Mouse (Mus musculus): Measurements from ENCODE around the gene Vdac1. TPM values are rescaled to one million over a fixed set of nuclear protein-coding genes. Genes with fewer than 3 reads are reported as not detected.
"Not testable (repeated sequence)": the region's sequence is repeated elsewhere in the genome, so short reads cannot be mapped to it uniquely, and the experiment has no call there.

Gene Vdac1
- polyA plus RNA-seq, 1 experiment from 2014 or later: 219 TPM

DNA sequence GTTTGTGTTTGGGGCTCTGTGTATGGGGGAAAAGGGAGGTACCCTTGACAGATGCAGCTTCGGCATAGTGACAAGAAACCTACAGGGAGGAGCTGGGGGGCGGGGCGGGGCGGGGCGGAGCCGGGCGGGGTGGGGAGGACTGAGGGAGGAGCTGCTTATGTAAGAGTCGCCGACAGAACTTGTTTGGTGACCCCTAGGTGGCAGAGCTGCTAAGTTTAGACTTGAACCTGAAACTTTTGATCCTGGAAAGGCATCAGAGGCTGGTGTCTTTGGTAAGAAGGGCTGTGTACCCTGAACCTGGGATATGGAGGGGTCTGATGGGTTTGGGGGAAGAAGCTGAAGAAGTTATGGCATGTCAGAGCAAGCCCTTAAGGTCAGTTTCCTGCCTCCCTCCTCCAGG lies 9.7 kb upstream of the Vdac1 start:
- ATAC-seq (ENCODE audit: insufficient read depth): no peak
- TF ChIP-seq CTCF (IDR thresholded peaks at IDR 0.05; ENCODE audit: low read depth): no peak; the same call in 1 of the 2 replicates
- no peaks in the 10 kb centered on the region for H3K4me1 ChIP-seq (ENCODE audit: insufficient read depth)

DNA sequence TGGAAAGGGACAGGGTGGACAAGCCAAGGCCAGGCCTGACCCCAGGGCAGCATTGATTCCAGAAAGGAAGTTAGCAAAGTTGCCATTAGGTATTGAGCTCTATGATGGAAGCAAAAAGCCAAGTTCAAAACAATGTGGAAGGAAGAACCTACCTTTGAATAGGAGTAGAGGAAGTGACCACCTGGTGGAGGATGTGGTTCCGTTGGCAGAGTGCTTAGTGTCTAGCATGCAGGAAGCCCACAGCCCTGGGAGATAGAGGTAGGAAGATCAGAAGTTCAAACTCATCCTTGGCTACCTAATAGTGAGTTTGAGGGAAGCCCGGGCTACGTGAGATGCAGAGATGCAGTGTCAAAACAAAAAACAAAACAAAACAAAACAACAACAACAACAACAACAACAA lies 8.4 kb upstream of the Vdac1 start:
- Histone ChIP-seq H3K4me1 (ENCODE audit: insufficient read depth) (no peaks in the 10 kb centered on the region), H3K9me3 (ENCODE audit: low read depth, low read length) (no peaks in the 10 kb centered on the region), H3K36me3 (ENCODE audit: insufficient read depth) (no peaks in the 10 kb centered on the region), H3K27ac (ENCODE audit: low read depth) (no peak overlapping the region), H3K4me3 (ENCODE audit: low read depth, low read length) (no peak overlapping the region), H3K9ac (no peak overlapping the region), H3K4me2 (no peak overlapping the region), H3K27me3 (ENCODE audit: insufficient read depth, low read length) (no peaks in the 10 kb centered on the region)
- 88% methylated on average over 3 of the region's 3 CpGs for WGBS
- no peak for TF ChIP-seq CTCF (IDR thresholded peaks at IDR 0.05; ENCODE audit: low read depth)
- ATAC-seq (ENCODE audit: insufficient read depth): no peak
- DNase-seq: no peak

More for the DNA sequence above, 9.7 kb upstream of the Vdac1 start:
- Histone ChIP-seq H3K27ac (ENCODE audit: low read depth) (no peak overlapping the region), H3K36me3 (ENCODE audit: insufficient read depth) (no peaks in the 10 kb centered on the region), H3K27me3 (ENCODE audit: insufficient read depth, low read length) (no peaks in the 10 kb centered on the region), H3K4me3 (ENCODE audit: low read depth, low read length) (no peak overlapping the region), H3K9me3 (ENCODE audit: low read depth, low read length) (no peaks in the 10 kb centered on the region), H3K4me2 (no peak overlapping the region), H3K9ac (no peak overlapping the region)
- DNase-seq: peak; percentile 71
- WGBS: under 1% methylated on average over 9 of the region's 9 CpGs

DNA sequence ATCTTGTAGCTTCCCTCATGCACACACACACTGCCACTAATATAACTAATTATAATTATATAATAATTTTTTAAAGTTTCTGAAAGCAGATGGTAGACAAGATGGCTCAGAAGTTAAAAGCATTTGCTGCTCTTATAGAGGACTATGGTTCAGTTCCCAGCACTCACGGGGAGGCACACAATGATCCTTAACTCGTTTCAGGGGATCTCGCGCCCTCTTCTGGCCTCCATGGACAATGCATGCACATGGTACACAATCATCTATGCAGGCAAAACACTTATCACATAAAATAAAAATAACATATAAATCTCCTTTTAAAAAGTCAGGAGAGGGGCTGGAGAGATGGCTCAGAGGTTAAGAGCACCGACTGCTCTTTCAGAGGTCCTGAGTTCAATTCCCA lies 6.0 kb upstream of the Vdac1 start:
- peaks cover 1% of the 10 kb centered on the region; the same call in 1 of the 2 replicates for H3K4me1 ChIP-seq (ENCODE audit: insufficient read depth)
- no peak overlapping the region for H3K4me2 ChIP-seq
- no peak for DNase-seq
- no peak overlapping the region for H3K27ac ChIP-seq (ENCODE audit: low read depth)
- ATAC-seq (ENCODE audit: insufficient read depth): no peak
- TF ChIP-seq CTCF (IDR thresholded peaks at IDR 0.05; ENCODE audit: low read depth): no peak
- no peaks in the 10 kb centered on the region for H3K9me3 ChIP-seq (ENCODE audit: low read depth, low read length)
- no peaks in the 10 kb centered on the region for H3K36me3 ChIP-seq (ENCODE audit: insufficient read depth)
- no peak overlapping the region for H3K4me3 ChIP-seq (ENCODE audit: low read depth, low read length)
- 86% methylated on average over 5 of the region's 5 CpGs for WGBS
- H3K27me3 ChIP-seq (ENCODE audit: insufficient read depth, low read length): no peaks in the 10 kb centered on the region
- H3K9ac ChIP-seq: no peak overlapping the region

DNA sequence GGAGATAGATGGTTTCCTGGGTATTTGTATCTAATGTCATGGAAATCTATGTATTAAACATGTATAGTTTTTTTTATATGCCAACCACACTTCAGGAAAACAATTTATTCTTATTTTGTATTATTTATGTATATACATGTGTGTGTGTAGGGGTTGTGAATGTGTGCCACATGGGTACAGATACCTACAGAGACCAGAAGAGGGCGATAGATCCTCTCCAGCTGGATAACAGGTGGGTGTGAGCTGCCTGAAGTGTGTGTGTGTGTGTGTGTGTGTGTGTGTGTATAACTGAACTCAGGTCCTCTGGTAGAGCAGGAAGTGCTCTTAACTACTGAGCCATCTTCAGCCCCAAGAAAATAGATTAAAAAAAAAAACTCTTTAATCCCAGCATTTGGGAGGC lies 5.1 kb upstream of the Vdac1 start:
- no peak for DNase-seq
- 80% methylated on average over 1 of the region's 1 CpGs for WGBS
- TF ChIP-seq CTCF (IDR thresholded peaks at IDR 0.05; ENCODE audit: low read depth): peak; percentile 23; the same call in 1 of the 2 replicates

DNA sequence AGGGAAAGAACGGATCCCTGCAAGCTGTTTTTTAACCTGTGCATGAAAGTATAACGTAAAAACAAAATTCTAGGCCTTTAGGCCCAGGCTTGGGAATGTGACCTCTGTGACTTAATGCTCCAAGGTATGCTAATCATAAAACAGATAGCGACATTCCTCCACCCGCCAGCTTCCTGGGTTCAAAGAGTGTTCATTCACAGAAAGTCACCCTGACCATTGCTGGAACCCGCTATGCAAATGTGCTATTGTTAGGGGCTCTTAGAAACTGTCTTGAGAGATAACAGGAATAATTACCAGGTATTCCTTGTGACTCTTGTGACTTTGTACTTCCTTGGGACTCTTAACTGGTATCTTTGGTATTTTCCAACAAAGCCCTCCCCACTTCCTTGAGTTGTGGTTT lies 3.6 kb upstream of the Vdac1 start:
- not testable (repeated sequence) for H3K4me1 ChIP-seq (ENCODE audit: insufficient read depth); H3K27me3 ChIP-seq (ENCODE audit: insufficient read depth, low read length); ATAC-seq (ENCODE audit: insufficient read depth); H3K9me3 ChIP-seq (ENCODE audit: low read depth, low read length); H3K4me2 ChIP-seq; H3K9ac ChIP-seq; DNase-seq; H3K4me3 ChIP-seq (ENCODE audit: low read depth, low read length); H3K27ac ChIP-seq (ENCODE audit: low read depth); H3K36me3 ChIP-seq (ENCODE audit: insufficient read depth)
- WGBS: 92% methylated on average over 5 of the region's 5 CpGs

More for the DNA sequence above, 5.1 kb upstream of the Vdac1 start:
- H3K4me1 ChIP-seq (ENCODE audit: insufficient read depth): peaks cover 5% of the 10 kb centered on the region; the same call in 1 of the 2 replicates
- H3K9me3 ChIP-seq (ENCODE audit: low read depth, low read length): no peaks in the 10 kb centered on the region
- ATAC-seq (ENCODE audit: insufficient read depth): no peak
- no peaks in the 10 kb centered on the region for H3K27me3 ChIP-seq (ENCODE audit: insufficient read depth, low read length)
- H3K9ac ChIP-seq: no peak overlapping the region
- H3K4me3 ChIP-seq (ENCODE audit: low read depth, low read length): no peak overlapping the region
- H3K36me3 ChIP-seq (ENCODE audit: insufficient read depth): no peaks in the 10 kb centered on the region
- H3K4me2 ChIP-seq: no peak overlapping the region
- H3K27ac ChIP-seq (ENCODE audit: low read depth): no peak overlapping the region

DNA sequence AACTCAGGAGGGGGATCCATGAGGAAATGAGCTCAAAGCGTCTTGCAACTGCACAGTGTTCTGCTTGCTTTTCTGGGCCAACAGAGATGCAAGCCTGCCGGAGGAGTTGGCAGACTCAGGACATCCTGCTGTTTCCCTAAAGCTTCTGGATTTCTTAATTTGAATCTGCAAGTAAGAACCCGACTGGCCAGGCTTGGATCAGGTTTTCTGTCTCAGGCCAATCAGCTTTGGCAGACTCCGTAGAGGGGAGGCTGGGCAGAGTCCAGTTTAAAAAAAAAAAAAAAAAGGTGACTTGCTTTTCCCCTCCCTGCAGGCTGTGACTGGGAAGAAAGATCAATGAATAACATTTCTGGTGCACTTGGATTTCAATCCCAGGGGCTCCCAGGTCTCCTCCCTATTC lies 2.1 kb upstream of the Vdac1 start:
- Histone ChIP-seq H3K4me3 (ENCODE audit: low read depth, low read length) (peak overlapping the region; percentile 16; the same call in 1 of the 2 replicates), H3K9ac (no peak overlapping the region), H3K27ac (ENCODE audit: low read depth) (peak overlapping the region; percentile 24; the same call in 1 of the 2 replicates), H3K9me3 (ENCODE audit: low read depth, low read length) (no peaks in the 10 kb centered on the region), H3K4me2 (peak overlapping the region; percentile 31), H3K27me3 (ENCODE audit: insufficient read depth, low read length) (no peaks in the 10 kb centered on the region), H3K36me3 (ENCODE audit: insufficient read depth) (no peaks in the 10 kb centered on the region), H3K4me1 (ENCODE audit: insufficient read depth) (peaks cover 11% of the 10 kb centered on the region)
- TF ChIP-seq CTCF (IDR thresholded peaks at IDR 0.05; ENCODE audit: low read depth): no peak
- ATAC-seq (ENCODE audit: insufficient read depth) (no peak), DNase-seq (peak; percentile 71)
- 40% methylated on average over 4 of the region's 4 CpGs for WGBS

DNA sequence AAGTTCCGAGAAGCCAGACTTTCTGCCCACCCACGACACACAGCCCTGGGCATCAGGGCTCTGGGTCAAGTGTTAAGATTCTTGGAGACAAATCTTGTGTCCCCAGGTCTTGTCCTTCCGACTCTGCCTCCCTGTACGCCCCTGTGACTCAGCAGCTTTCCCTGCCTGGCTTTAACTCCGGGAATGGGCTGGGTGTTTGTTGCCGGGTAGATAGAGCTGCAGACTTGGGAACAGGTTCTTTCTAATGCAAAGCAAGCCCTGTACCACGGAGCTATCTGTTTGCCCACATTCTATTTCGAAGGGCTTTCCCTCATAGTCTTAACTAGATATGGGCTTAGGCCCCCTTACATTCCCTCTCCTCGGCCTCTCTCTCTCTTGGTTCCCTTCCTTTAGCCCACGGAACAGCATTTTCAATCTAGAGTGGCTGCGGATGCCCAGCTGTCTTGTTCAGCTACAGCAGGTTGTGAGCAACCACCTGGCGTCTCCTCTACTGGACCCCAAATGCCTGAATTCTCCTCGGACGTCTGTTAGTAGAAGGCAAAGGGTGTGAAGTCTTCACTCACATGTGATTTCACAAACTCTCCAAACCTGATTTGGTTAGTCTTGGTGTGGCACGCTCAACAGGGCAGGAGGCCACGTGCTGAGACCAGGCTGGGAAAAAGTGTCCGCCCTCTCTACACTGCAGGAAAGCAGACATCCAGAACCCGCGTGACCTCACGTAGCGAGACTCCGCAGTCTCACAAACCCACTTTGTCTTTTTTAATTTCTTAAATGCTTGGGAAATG lies 782 bp upstream of the Vdac1 start:
- no peaks in the 10 kb centered on the region for H3K27me3 ChIP-seq (ENCODE audit: insufficient read depth, low read length)
- ATAC-seq (ENCODE audit: insufficient read depth): peak; percentile 21; the same call in 1 of the 2 replicates
- WGBS: 16% methylated on average over 22 of the region's 22 CpGs

More for the DNA sequence above, 782 bp upstream of the Vdac1 start:
- H3K27ac ChIP-seq (ENCODE audit: low read depth): peak overlapping the region; percentile 96
- DNase-seq: no peak
- peak overlapping the region; percentile 84 for H3K4me2 ChIP-seq
- TF ChIP-seq CTCF (IDR thresholded peaks at IDR 0.05; ENCODE audit: low read depth): no peak
- H3K9ac ChIP-seq: peak overlapping the region; percentile 98
- H3K36me3 ChIP-seq (ENCODE audit: insufficient read depth): no peaks in the 10 kb centered on the region
- H3K4me3 ChIP-seq (ENCODE audit: low read depth, low read length): peak overlapping the region; percentile 94
- H3K9me3 ChIP-seq (ENCODE audit: low read depth, low read length): no peaks in the 10 kb centered on the region
- peaks cover 16% of the 10 kb centered on the region for H3K4me1 ChIP-seq (ENCODE audit: insufficient read depth)

All from lung, embryonic 14.5 days (tissue).